Mouse (Mus musculus): ENCODE data around the gene Kcna3.

Gene Kcna3

GRCm38 (mm10) chr3:107035521-107036457, at the start of gene Kcna3:
Kcna3 (plus strand) TSS chr3:107036169.
- DNase-seq (ENCODE audit: low spot score) = peak; percentile 75

- DNase-seq (ENCODE audit: low spot score) = no peak
Observed at GRCm38 (mm10) chr3:106991334-106991733, 44.6 kb upstream of the Kcna3 start.

GRCm38 (mm10) chr3:106995347-106995746, 40.6 kb upstream of the Kcna3 start:
- DNase-seq (ENCODE audit: low spot score) = no peak

- DNase-seq (ENCODE audit: low spot score) = no peak
Observed at GRCm38 (mm10) chr3:106996186-106996585, 39.8 kb upstream of the Kcna3 start.

GRCm38 (mm10) chr3:106998370-106998769, 37.6 kb upstream of the Kcna3 start:
- no peak for DNase-seq (ENCODE audit: low spot score)

- DNase-seq (ENCODE audit: low spot score) = no peak
Observed at GRCm38 (mm10) chr3:107000165-107000564, 35.8 kb upstream of the Kcna3 start.

- DNase-seq (ENCODE audit: low spot score) = no peak
Observed at GRCm38 (mm10) chr3:107002249-107003123, 33.5 kb upstream of the Kcna3 start.

- DNase-seq (ENCODE audit: low spot score) = peak; percentile 7
Observed at GRCm38 (mm10) chr3:107009329-107010076, 26.5 kb upstream of the Kcna3 start.

GRCm38 (mm10) chr3:107018286-107018685, 17.7 kb upstream of the Kcna3 start:
- DNase-seq (ENCODE audit: low spot score) = no peak

- DNase-seq (ENCODE audit: low spot score) = no peak
Observed at GRCm38 (mm10) chr3:107031547-107031946, 4.4 kb upstream of the Kcna3 start.

GRCm38 (mm10) chr3:107034776-107035175, 1.2 kb upstream of the Kcna3 start:
- DNase-seq (ENCODE audit: low spot score) = no peak

- peak; percentile 29 for DNase-seq (ENCODE audit: low spot score)
Observed at GRCm38 (mm10) chr3:107036458-107037039, 580 bp downstream of the Kcna3 start.

- no peak for DNase-seq (ENCODE audit: low spot score)
Observed at GRCm38 (mm10) chr3:107037105-107037504, 1.1 kb downstream of the Kcna3 start.

- DNase-seq (ENCODE audit: low spot score) = no peak
Observed at GRCm38 (mm10) chr3:107037536-107038155, 1.7 kb downstream of the Kcna3 start.

- no peak for DNase-seq (ENCODE audit: low spot score)
Observed at GRCm38 (mm10) chr3:107038156-107038536, 2.2 kb downstream of the Kcna3 start.

- peak; percentile 71 for DNase-seq (ENCODE audit: low spot score)
Observed at GRCm38 (mm10) chr3:107038661-107039223, 2.8 kb downstream of the Kcna3 start.

GRCm38 (mm10) chr3:107039306-107039705, 3.3 kb downstream of the Kcna3 start:
- no peak for DNase-seq (ENCODE audit: low spot score)

GRCm38 (mm10) chr3:107040408-107040807, 4.4 kb downstream of the Kcna3 start:
- DNase-seq (ENCODE audit: low spot score) = no peak

GRCm38 (mm10) chr3:107041718-107042117, 5.7 kb downstream of the Kcna3 start:
- no peak for DNase-seq (ENCODE audit: low spot score)

GRCm38 (mm10) chr3:107061468-107061867, 25.5 kb downstream of the Kcna3 start:
- DNase-seq (ENCODE audit: low spot score) = no peak

GRCm38 (mm10) chr3:107062771-107063170, 26.8 kb downstream of the Kcna3 start:
- DNase-seq (ENCODE audit: low spot score) = no peak
